Mouse (Mus musculus) forebrain, embryonic 13.5 days (tissue): ENCODE measurements around the gene Sh3pxd2a. TPM values are rescaled to one million over a fixed set of nuclear protein-coding genes. Genes with fewer than 3 reads are reported as not detected.

Experiments
- ATAC-seq: fragments of 200-750 bp; cut with Nextera tagmentation; 2 replicates; pipeline ENCODE4 v1.8.0; 2017
- H3K27ac ChIP-seq: fragments of 300-500 bp; sonication (generic); 2 replicates; pipeline ENCODE4 v1.5.1; 2015; ENCODE audit warnings: inconsistent platforms, mild to moderate bottlenecking, moderate library complexity
- H3K27me3 ChIP-seq: fragments of 300-500 bp; sonication (generic); 2 replicates; pipeline ENCODE4 v1.6.1; 2015; ENCODE audit warnings: mild to moderate bottlenecking, inconsistent platforms
- H3K36me3 ChIP-seq: fragments of 300-500 bp; sonication (generic); 2 replicates; pipeline ENCODE4 v1.6.1; 2015; ENCODE audit warnings: mild to moderate bottlenecking, inconsistent platforms; ENCODE audit not compliant: poor library complexity, severe bottlenecking
- H3K4me1 ChIP-seq: fragments of 300-500 bp; sonication (generic); 2 replicates; pipeline ENCODE4 v1.6.1; 2015; ENCODE audit warnings: inconsistent platforms
- H3K4me2 ChIP-seq: fragments of 300-500 bp; sonication (generic); 2 replicates; pipeline ENCODE4 v1.6.1; 2015; ENCODE audit warnings: inconsistent platforms, mild to moderate bottlenecking, moderate library complexity
- H3K4me3 ChIP-seq: fragments of 300-500 bp; sonication (generic); 2 replicates; pipeline ENCODE4 v1.5.1; 2015; ENCODE audit warnings: mild to moderate bottlenecking, inconsistent platforms
- H3K9ac ChIP-seq: fragments of 300-500 bp; sonication (generic); 2 replicates; pipeline ENCODE4 v1.6.1; 2015; ENCODE audit warnings: mild to moderate bottlenecking, inconsistent platforms
- H3K9me3 ChIP-seq: fragments of 300-500 bp; sonication (generic); replicated peaks from 2 replicates; pipeline ENCODE4 v1.6.1; 2016; ENCODE audit warnings: inconsistent platforms
- WGBS: fragments of 180-500 bp; shearing (Covaris S2); methylation state at CpG from one replicate; pipeline ENCODE4 v1.1.7; 2015; 5-methylcytosine and 5-hydroxymethylcytosine counted together
- polyA plus RNA-seq: library from polyadenylated mRNA; unstranded; fragments of >200 nt; fragmentation: Nextera tagmentation; extraction: Ambion mirVana; gene quantifications from 2 replicates; pipeline ENCODE4 v1.2.1, GENCODE M21; 2015

Sh3pxd2a gene
- polyA plus RNA-seq, 1 experiment from 2014 or later = 3.6 TPM

DNA sequence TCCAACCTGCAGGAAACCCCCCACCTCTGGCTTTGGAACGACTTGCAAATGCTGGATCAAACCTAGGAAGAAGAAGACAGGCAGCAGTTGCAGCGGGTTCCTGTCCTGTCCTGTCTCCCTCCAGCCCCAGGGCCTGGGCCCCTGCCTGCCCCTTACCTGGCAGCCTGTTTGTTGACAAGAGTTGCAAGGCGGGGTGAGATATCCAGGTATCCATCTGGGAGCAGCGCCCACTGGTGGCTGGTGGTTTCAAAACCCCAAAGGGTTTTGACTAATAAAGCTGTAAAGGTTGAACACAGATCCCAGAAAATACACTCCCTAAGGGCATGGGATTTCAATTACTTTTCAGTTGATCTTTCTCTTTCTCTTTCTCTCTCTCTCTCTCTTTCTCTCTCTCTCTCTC lies 24.0 kb upstream of the Sh3pxd2a start:
- no peak for ATAC-seq
- H3K9me3 ChIP-seq = 0 out of 2 replicates have a peak, but pooled peaks cover 2% of the 10 kb centered on the region
- H3K9ac ChIP-seq = no peak overlapping the region

DNA sequence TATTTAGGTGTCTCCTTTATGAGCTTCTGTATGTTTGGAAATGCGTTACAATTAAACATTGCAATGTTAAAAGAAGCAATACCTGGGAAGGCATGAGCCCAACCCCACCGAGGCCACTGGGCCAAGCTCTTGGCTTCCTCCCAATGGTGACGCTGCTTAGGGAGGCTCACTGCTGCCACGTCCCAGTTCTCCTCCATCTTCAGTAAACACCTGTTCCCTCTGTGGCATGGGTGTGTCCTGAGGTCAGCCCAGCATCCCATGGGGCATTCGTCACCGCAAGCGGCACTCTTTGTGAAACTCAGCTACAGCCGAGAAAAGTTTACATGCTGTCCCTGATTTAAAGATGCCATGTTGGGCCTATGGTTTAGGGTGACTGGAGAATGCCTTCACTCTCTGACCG lies 23.4 kb upstream of the Sh3pxd2a start:
- Histone ChIP-seq H3K4me2 (no peak overlapping the region), H3K9me3 (0 out of 2 replicates have a peak, but pooled peaks cover 2% of the 10 kb centered on the region), H3K27me3 (no peaks in the 10 kb centered on the region), H3K4me1 (peaks cover 17% of the 10 kb centered on the region), H3K36me3 (no peaks in the 10 kb centered on the region), H3K9ac (no peak overlapping the region), H3K4me3 (no peak overlapping the region), H3K27ac (no peak overlapping the region)
- ATAC-seq = no peak
- WGBS = 85% methylated on average over 9 of the region's 9 CpGs

More for the DNA sequence above, 24.0 kb upstream of the Sh3pxd2a start:
- WGBS = 34% methylated on average over 4 of the region's 4 CpGs
- Histone ChIP-seq H3K4me2 (no peak overlapping the region), H3K36me3 (no peaks in the 10 kb centered on the region), H3K27me3 (no peaks in the 10 kb centered on the region), H3K4me1 (peaks cover 24% of the 10 kb centered on the region), H3K4me3 (no peak overlapping the region), H3K27ac (no peak overlapping the region)

DNA sequence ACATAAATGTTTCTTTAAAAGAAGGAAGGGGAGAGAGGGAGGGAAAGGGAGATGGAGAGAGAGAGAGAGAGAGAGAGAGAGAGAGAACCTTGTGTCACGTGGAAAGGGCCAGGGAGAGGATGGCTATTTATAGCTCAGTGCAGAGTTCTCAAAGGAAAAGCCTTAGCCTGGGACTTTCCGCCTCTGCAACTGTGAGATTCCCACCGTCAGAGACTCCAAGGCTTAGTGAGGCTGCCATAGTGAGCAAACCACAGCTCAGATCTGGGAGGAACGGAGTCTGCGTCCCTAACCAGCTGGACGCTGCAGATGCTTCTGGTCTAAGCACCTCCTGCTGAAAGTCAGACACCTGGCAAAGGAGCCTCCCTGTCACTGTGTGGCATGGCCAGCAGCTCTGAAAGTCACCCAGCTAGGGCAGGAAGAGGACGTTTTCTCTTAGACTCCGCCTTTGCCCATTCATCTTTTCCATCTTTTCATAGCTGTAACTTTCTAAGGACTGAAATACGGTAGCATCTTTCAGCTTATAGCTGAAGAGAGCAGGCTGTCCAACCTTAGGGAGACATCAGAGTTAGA lies 21.9 kb upstream of the Sh3pxd2a start:
- Histone ChIP-seq H3K9me3 (peaks cover 2% of the 10 kb centered on the region; the same call in 1 of the 2 replicates), H3K27me3 (no peaks in the 10 kb centered on the region), H3K9ac (no peak overlapping the region), H3K4me1 (peaks cover 9% of the 10 kb centered on the region), H3K36me3 (no peaks in the 10 kb centered on the region), H3K27ac (no peak overlapping the region), H3K4me2 (no peak overlapping the region), H3K4me3 (no peak overlapping the region)
- WGBS = 49% methylated on average over 9 of the region's 9 CpGs
- ATAC-seq = no peak

DNA sequence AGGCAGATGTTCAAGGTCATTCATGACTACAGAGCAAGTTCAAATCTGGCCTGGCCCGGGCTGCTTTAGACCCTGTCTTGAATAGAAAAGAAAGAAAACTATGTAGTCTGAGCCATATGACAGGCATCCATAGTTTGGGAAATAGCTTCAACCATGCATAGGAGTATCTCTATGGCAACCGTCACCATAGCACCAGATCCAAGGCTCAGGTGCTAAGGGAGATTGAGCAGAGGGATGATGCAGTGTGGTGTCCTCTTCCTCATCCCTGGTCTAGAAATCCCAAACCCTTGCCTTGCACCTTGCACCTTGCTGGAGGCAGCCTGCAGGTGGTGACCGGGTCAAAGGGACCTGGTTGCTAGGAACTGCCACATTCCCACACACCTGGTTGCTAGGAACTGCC lies 19.9 kb upstream of the Sh3pxd2a start:
- H3K4me3 ChIP-seq = no peak overlapping the region
- H3K4me2 ChIP-seq = no peak overlapping the region
- H3K27me3 ChIP-seq = no peaks in the 10 kb centered on the region
- ATAC-seq = peak; percentile 62; the same call in 1 of the 2 replicates
- no peaks in the 10 kb centered on the region for H3K36me3 ChIP-seq
- peaks cover under 1% of the 10 kb centered on the region; the same call in 1 of the 2 replicates for H3K9me3 ChIP-seq
- no peak overlapping the region for H3K9ac ChIP-seq
- no peak overlapping the region for H3K27ac ChIP-seq
- H3K4me1 ChIP-seq = peaks cover 9% of the 10 kb centered on the region
- 76% methylated on average over 3 of the region's 3 CpGs for WGBS

DNA sequence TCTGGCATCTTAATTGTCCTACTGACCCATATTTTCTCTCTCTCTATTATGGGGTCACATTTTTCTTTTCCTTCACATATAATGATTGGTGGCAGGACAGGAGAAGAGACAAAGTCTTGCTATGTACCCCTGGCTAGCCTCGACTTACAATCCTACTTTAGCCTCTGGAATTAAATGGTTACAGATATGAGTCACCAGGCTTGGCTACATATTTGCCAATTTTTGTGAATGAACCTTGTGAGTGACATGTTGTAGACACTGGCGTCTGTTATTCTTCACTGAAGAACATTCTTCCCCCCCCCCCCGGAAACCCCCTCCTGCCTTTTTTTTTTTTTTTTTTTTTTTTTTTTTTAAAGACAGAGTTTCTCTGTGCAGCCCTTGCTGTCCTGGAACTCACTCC lies 19.1 kb upstream of the Sh3pxd2a start:
- H3K4me2 ChIP-seq = no peak overlapping the region

DNA sequence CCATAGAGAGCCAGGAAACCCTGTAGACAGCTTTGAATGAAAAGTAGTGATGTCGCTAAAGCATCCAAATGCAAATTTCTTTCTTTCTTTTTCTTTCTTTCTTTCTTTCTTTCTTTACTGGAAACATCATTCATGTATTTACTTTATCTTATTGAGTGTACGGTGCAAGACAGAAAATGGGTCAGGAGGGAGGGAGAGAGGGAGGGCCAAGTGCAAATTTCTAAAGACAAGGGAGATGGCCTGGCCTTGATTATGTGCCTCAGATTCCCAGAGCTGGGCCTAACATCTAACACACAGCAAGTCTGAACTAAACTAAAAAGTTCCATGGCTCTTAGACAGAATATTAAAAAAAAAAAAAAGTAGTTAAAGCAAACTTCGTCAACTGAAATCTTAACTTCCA lies 9.3 kb upstream of the Sh3pxd2a start:
- Histone ChIP-seq H3K27me3 (no peaks in the 10 kb centered on the region), H3K4me3 (0 out of 2 replicates have a peak overlapping the region, but pooled peaks have one; percentile 7), H3K4me2 (peak overlapping the region; percentile 46), H3K27ac (peak overlapping the region; percentile 76), H3K36me3 (no peaks in the 10 kb centered on the region), H3K4me1 (peaks cover 27% of the 10 kb centered on the region), H3K9me3 (no peaks in the 10 kb centered on the region), H3K9ac (no peak overlapping the region)
- WGBS = 32% methylated on average over 3 of the region's 3 CpGs
- peak; percentile 55; the same call in 1 of the 2 replicates for ATAC-seq

More for the DNA sequence above, 19.1 kb upstream of the Sh3pxd2a start:
- H3K9ac ChIP-seq = no peak overlapping the region
- no peak for ATAC-seq
- peaks cover 9% of the 10 kb centered on the region for H3K4me1 ChIP-seq
- H3K9me3 ChIP-seq = no peaks in the 10 kb centered on the region; the same call in 1 of the 2 replicates
- 74% methylated on average over 3 of the region's 3 CpGs for WGBS
- H3K27me3 ChIP-seq = no peaks in the 10 kb centered on the region
- H3K4me3 ChIP-seq = no peak overlapping the region
- H3K36me3 ChIP-seq = no peaks in the 10 kb centered on the region
- H3K27ac ChIP-seq = no peak overlapping the region

DNA sequence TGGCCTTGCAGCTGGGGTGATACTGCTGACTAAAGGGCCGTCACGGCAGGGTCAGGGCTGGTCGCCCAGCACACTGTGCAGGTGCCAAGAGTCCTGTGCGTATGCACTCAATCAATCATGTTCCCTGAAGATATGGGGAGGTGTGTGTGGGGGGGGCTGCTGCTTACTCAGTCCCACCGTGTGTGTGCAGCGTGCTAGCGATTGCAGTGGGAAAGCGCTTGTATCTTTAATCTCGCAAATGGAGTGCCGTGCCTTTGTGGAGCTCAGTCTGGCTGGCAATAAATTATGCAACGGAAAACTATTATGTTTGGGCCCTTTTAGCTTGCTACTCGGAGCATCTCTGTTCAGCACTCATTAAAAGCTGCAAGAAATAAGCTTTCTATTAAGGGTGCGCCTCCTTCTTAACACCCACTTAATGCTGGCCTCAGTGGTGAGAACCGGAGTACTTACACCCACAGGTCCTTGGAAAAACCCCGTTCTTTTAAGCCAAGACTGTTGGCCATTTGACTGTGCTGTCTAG lies 8.7 kb upstream of the Sh3pxd2a start:
- peaks cover 28% of the 10 kb centered on the region for H3K4me1 ChIP-seq
- H3K4me2 ChIP-seq = peak overlapping the region; percentile 46
- 0 out of 2 replicates have a peak overlapping the region, but pooled peaks have one; percentile 37 for H3K9ac ChIP-seq
- no peaks in the 10 kb centered on the region for H3K9me3 ChIP-seq
- peak overlapping the region; percentile 76 for H3K27ac ChIP-seq
- H3K36me3 ChIP-seq = no peaks in the 10 kb centered on the region
- H3K27me3 ChIP-seq = no peaks in the 10 kb centered on the region
- peak overlapping the region; percentile 7; the same call in 1 of the 2 replicates for H3K4me3 ChIP-seq
- WGBS = 11% methylated on average over 15 of the region's 15 CpGs
- ATAC-seq = peak; percentile 82

DNA sequence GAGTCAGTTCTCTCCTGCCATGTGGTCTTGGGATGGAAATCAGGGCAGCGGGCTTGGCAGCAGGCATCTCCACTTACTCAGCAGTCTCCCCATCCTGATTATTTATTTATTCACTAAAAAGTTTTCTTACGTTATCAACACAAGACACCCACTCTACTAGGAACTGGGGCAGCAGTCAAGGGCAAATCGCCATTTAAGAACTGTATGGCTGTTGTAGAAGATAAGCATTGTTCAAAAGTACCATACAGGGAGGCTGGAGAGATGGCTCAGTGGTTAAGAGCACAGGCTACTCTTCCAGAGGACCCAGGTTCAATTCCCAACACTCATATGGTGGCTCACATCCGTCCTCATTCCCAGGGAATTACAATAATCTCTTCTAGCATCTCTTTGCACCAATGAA lies 7.6 kb upstream of the Sh3pxd2a start:
- Histone ChIP-seq H3K4me2 (no peak overlapping the region), H3K9me3 (no peaks in the 10 kb centered on the region), H3K27ac (no peak overlapping the region), H3K27me3 (no peaks in the 10 kb centered on the region), H3K4me1 (peaks cover 28% of the 10 kb centered on the region), H3K4me3 (no peak overlapping the region), H3K9ac (no peak overlapping the region), H3K36me3 (no peaks in the 10 kb centered on the region)
- ATAC-seq = no peak
- 83% methylated on average over 4 of the region's 4 CpGs for WGBS

DNA sequence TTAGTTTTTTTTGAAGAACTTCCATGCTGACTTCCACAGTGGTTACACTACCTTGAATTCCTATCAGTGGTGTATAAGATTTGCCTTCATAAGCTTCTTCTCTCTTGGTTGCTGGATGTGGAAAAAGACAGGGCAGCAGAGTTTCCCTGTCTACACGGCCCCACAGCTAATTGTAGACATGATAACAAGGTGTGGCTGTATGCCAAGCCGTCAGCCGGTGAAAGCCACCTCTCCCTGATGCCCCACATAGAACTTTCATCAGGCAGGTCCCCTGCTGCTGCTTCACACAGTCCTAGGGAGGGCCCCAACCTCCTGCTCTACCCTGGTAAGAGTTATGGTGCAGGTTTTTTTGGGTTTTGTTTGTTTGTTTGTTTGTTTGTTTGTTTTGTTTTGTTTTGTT lies 4.5 kb upstream of the Sh3pxd2a start:
- Histone ChIP-seq H3K9ac (no peak overlapping the region), H3K36me3 (no peaks in the 10 kb centered on the region), H3K4me3 (no peak overlapping the region), H3K4me2 (no peak overlapping the region), H3K27ac (no peak overlapping the region), H3K27me3 (no peaks in the 10 kb centered on the region), H3K9me3 (no peaks in the 10 kb centered on the region), H3K4me1 (peaks cover 33% of the 10 kb centered on the region)
- ATAC-seq = no peak
- WGBS = 49% methylated on average over 3 of the region's 3 CpGs

DNA sequence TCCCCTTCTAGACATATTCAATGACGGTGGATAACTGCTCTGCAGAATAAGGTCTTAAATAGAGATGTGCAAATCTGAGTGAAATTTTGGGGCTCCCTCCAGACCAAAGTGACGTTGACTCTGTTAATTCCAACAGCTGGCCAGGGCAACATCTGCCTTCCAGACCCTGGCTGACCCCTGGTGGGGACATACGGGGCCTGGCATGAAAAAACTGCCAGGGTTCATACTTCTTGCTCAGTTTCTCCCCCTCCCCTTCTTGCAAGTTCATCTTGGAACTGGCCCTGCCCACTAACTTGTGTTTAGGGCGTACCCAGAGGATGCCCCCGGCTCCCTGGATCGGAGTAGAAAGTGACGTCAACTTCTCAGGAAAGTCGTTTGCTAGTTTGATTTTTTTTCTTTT lies 2.6 kb upstream of the Sh3pxd2a start:
- Histone ChIP-seq H3K27me3 (no peaks in the 10 kb centered on the region), H3K4me3 (no peak overlapping the region), H3K4me2 (no peak overlapping the region), H3K9ac (no peak overlapping the region), H3K4me1 (peaks cover 35% of the 10 kb centered on the region), H3K36me3 (0 out of 2 replicates have a peak, but pooled peaks cover 2% of the 10 kb centered on the region), H3K27ac (no peak overlapping the region), H3K9me3 (no peaks in the 10 kb centered on the region)
- no peak for ATAC-seq
- WGBS = 87% methylated on average over 8 of the region's 8 CpGs

DNA sequence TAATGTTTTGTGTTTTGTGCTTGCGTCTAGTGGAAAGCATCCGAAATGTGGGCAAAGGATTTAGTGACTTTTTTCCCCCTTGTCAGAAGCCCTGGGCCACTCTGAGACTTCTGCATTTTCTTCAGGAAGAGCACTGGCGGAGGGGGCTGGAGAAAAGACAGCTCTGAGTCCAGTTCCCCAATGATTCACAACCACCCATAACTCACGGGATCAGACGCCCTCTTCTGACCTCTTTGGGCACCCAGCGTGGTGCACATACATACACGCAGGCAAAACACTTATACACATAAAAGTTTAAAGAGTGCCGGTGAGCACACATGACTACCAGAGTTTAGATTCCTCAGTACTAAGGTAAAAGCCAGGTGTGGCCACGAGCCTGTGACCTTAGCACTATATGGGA lies 1.3 kb upstream of the Sh3pxd2a start:
- H3K4me1 ChIP-seq = peaks cover 43% of the 10 kb centered on the region
- 69% methylated on average over 9 of the region's 9 CpGs for WGBS
- no peak overlapping the region for H3K4me3 ChIP-seq
- H3K36me3 ChIP-seq = 0 out of 2 replicates have a peak, but pooled peaks cover 7% of the 10 kb centered on the region
- H3K4me2 ChIP-seq = no peak overlapping the region
- no peaks in the 10 kb centered on the region for H3K27me3 ChIP-seq
- no peak for ATAC-seq
- H3K27ac ChIP-seq = no peak overlapping the region; the same call in 1 of the 2 replicates
- no peak overlapping the region for H3K9ac ChIP-seq
- no peaks in the 10 kb centered on the region for H3K9me3 ChIP-seq

DNA sequence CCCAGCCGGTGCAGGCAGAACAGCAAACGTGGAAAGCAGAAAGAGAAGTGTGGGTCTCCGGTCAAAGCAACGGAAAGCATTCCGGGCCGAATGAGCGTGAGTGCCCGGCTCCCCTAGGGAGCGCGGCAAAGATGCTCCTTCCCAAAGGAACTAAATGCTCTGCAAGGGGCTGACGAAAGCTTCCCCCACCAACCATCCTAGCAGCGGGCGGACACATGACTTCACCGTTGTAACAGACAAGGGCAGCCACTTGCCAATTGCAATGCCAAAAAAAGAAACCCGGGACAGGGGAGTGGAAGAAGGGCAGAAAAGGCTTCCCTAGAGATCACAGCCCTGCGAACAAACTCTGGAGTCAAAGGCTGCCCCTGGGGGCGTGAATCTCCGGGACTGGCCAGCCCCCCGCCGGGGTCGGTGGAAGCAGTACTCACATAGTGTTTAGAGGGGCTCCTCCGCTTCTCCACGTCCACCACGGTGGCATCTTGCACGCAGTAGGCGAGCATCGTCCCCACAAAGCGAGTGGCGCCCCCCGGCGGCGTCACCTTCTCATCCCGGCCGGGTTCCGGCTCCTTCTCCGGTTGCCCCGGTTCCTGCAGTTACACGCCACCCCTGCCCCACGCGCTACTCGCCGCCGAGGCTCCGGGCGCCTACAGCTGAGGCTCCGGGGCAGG lies 431 bp downstream of the Sh3pxd2a start:
- Histone ChIP-seq H3K27ac (peak overlapping the region; percentile 82), H3K4me3 (peak overlapping the region; percentile 77), H3K9me3 (no peaks in the 10 kb centered on the region), H3K27me3 (no peaks in the 10 kb centered on the region), H3K4me2 (peak overlapping the region; percentile 94), H3K4me1 (peaks cover 47% of the 10 kb centered on the region), H3K9ac (peak overlapping the region; percentile 89), H3K36me3 (0 out of 2 replicates have a peak, but pooled peaks cover 7% of the 10 kb centered on the region)
- under 1% methylated on average over 46 of the region's 46 CpGs for WGBS
- peak; percentile 23 for ATAC-seq
